Mouse (Mus musculus) forebrain, embryonic 16.5 days (tissue): ENCODE results near the gene Ip6k1. TPM values are rescaled to one million over a fixed set of nuclear protein-coding genes. Genes with fewer than 3 reads are reported as not detected.
"Not testable (repeated sequence)": the region's sequence is repeated elsewhere in the genome, so short reads cannot be mapped to it uniquely, and the experiment has no call there.

ENCODE experiments used
- ATAC-seq: fragments of 200-750 bp; cut with Nextera tagmentation; 2 replicates; pipeline ENCODE4 v1.8.0; 2017; ENCODE audit warnings: mild to moderate bottlenecking, moderate library complexity
- H3K27ac ChIP-seq: fragments of 300-500 bp; sonication (generic); 2 replicates; pipeline ENCODE4 v1.5.1; 2014; ENCODE audit warnings: low read length, control low read depth
- H3K27me3 ChIP-seq: fragments of 300-500 bp; sonication (generic); replicated peaks from 2 replicates; pipeline ENCODE4 v1.6.1; 2014; ENCODE audit warnings: low read length; ENCODE audit not compliant: control insufficient read depth, insufficient read depth
- H3K36me3 ChIP-seq: fragments of 300-500 bp; sonication (generic); 2 replicates; pipeline ENCODE4 v1.6.1; 2014; ENCODE audit not compliant: control insufficient read depth, insufficient read depth
- H3K4me1 ChIP-seq: fragments of 300-500 bp; sonication (generic); replicated peaks from 2 replicates; pipeline ENCODE4 v1.6.1; 2014; ENCODE audit warnings: low read length; ENCODE audit not compliant: control insufficient read depth, insufficient read depth
- H3K4me2 ChIP-seq: fragments of 300-500 bp; sonication (generic); 2 replicates; pipeline ENCODE4 v1.6.1; 2014; ENCODE audit warnings: mild to moderate bottlenecking, low read length, control low read depth
- H3K4me3 ChIP-seq: fragments of 300-500 bp; sonication (generic); replicated peaks from 2 replicates; pipeline ENCODE4 v1.5.1; 2014; ENCODE audit warnings: mild to moderate bottlenecking, low read length, control low read depth
- H3K9ac ChIP-seq: fragments of 300-500 bp; sonication (generic); replicated peaks from 2 replicates; pipeline ENCODE4 v1.6.1; 2014; ENCODE audit warnings: low read depth, low read length, control low read depth
- H3K9me3 ChIP-seq: fragments of 300-500 bp; sonication (generic); 2 replicates; pipeline ENCODE4 v1.6.1; 2016; ENCODE audit warnings: low read length; ENCODE audit not compliant: control insufficient read depth
- WGBS: fragments of 180-500 bp; shearing (Covaris S2); extraction: QIAGEN DNeasy Blood & Tissue Kit; methylation state at CpG from one replicate; pipeline ENCODE4 v1.1.7; 2014; 5-methylcytosine and 5-hydroxymethylcytosine counted together
- polyA plus RNA-seq: library from polyadenylated mRNA; unstranded; fragments of >200 nt; fragmentation: Nextera tagmentation; extraction: Ambion mirVana; gene quantifications from 2 replicates; pipeline ENCODE4 v1.2.1, GENCODE M21; 2015

Ip6k1 gene
- polyA plus RNA-seq, 1 experiment from 2014 or later: 116 TPM

DNA sequence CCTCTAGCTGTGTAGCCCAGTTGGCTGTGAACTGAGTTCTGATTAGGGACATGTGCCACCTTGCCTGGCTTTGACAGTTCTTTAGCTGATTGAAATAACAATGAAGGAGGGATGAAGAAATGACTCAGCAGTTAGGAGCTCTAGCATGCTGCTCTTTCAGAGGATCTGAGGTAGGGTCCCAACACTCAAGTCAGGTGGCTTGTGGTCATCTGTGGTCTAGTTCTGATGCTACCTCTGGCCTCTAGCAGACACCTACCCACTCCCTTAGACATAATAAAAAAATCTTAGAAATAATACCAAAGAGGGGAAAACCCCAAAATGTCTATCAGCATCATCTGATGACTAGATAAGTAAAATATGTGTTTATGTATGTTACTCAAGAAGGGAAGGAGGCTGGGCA, 8.1 kb downstream of the Ip6k1 start:
- H3K27ac ChIP-seq: no peak overlapping the region

DNA sequence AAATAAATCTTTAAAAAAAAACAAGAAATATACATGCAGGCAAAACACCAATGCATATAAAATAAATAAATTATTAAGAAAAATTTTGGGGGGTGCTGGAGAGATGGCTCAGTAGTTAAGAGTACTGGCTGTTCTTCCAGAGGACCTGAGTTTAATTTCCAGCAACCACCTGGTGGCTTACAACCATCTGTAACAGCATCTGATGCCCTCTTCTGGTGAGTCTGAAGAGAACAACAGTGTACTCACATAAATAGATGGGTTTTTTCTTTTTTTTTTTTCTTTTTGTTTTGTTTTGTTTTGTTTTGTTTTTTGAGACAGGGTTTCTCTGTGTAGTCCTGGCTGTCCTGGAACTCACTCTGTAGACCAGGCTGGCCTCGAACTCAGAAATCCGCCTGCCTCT, 11.3 kb downstream of the Ip6k1 start:
- H3K27me3 ChIP-seq, H3K27ac ChIP-seq, H3K4me3 ChIP-seq, H3K4me2 ChIP-seq, H3K9ac ChIP-seq, H3K4me1 ChIP-seq, H3K36me3 ChIP-seq, ATAC-seq, H3K9me3 ChIP-seq: not testable (repeated sequence)
- 96% methylated on average over 2 of the region's 2 CpGs for WGBS

More for the DNA sequence above, 8.1 kb downstream of the Ip6k1 start:
- no peaks in the 10 kb centered on the region for H3K9me3 ChIP-seq
- no peaks in the 10 kb centered on the region; the same call in 1 of the 2 replicates for H3K36me3 ChIP-seq
- H3K9ac ChIP-seq: no peak overlapping the region
- ATAC-seq: no peak
- no peak overlapping the region for H3K4me3 ChIP-seq
- H3K27me3 ChIP-seq: no peaks in the 10 kb centered on the region
- H3K4me1 ChIP-seq: peaks cover 3% of the 10 kb centered on the region; the same call in 1 of the 2 replicates
- H3K4me2 ChIP-seq: no peak overlapping the region

GRCm38 (mm10) chr9:108017127-108017526, 14.8 kb downstream of the Ip6k1 start:
- no peaks in the 10 kb centered on the region for H3K4me1 ChIP-seq
- H3K4me3 ChIP-seq: no peak overlapping the region
- H3K4me2 ChIP-seq: no peak overlapping the region
- H3K27ac ChIP-seq: no peak overlapping the region
- no peaks in the 10 kb centered on the region; the same call in 1 of the 2 replicates for H3K36me3 ChIP-seq
- no peaks in the 10 kb centered on the region for H3K27me3 ChIP-seq
- ATAC-seq: no peak
- H3K9ac ChIP-seq: no peak overlapping the region
- 65% methylated on average over 3 of the region's 3 CpGs for WGBS
- H3K9me3 ChIP-seq: no peaks in the 10 kb centered on the region

- no peaks in the 10 kb centered on the region for H3K9me3 ChIP-seq
- no peak overlapping the region for H3K9ac ChIP-seq
- H3K4me2 ChIP-seq: no peak overlapping the region
- H3K36me3 ChIP-seq: peaks cover 3% of the 10 kb centered on the region; the same call in 1 of the 2 replicates
- H3K27ac ChIP-seq: no peak overlapping the region
- no peak overlapping the region for H3K4me3 ChIP-seq
- 95% methylated on average over 1 of the region's 1 CpGs for WGBS
- no peaks in the 10 kb centered on the region for H3K4me1 ChIP-seq
- H3K27me3 ChIP-seq: no peaks in the 10 kb centered on the region
- no peak for ATAC-seq
These were observed 18.4 kb downstream of the Ip6k1 start for GRCm38 (mm10) chr9:108020741-108021140.

GRCm38 (mm10) chr9:108023216-108023615, 20.9 kb downstream of the Ip6k1 start:
- H3K9ac ChIP-seq: no peak overlapping the region
- no peak overlapping the region for H3K27ac ChIP-seq
- H3K4me1 ChIP-seq: no peaks in the 10 kb centered on the region
- H3K4me2 ChIP-seq: no peak overlapping the region
- no peak overlapping the region for H3K4me3 ChIP-seq
- peaks cover 14% of the 10 kb centered on the region for H3K36me3 ChIP-seq
- no peaks in the 10 kb centered on the region for H3K27me3 ChIP-seq
- WGBS: 84% methylated on average over 3 of the region's 3 CpGs
- H3K9me3 ChIP-seq: no peaks in the 10 kb centered on the region
- ATAC-seq: no peak

DNA sequence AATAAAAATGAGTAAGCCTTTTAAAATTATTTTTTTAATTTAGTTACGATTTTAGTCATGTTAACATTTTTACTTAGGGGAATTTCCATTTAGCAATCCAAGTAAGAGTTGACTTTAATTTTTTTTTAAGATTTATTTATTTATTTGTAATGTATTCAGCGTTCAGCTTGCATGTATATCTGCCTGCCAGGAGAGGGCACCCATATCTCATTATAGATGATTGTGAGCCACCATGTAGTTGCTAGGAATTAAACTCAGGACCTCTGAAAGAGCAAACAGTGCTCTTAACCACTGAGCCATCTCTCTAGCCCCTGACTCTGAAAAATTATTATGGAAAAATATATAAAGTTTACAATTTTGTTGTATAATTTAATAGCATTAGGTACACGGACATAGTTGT, 24.3 kb downstream of the Ip6k1 start:
- 91% methylated on average over 3 of the region's 3 CpGs for WGBS
- no peaks in the 10 kb centered on the region for H3K9me3 ChIP-seq
- H3K36me3 ChIP-seq: peaks cover 14% of the 10 kb centered on the region
- H3K9ac ChIP-seq: no peak overlapping the region
- H3K4me1 ChIP-seq: no peaks in the 10 kb centered on the region
- no peak overlapping the region for H3K4me3 ChIP-seq
- no peak for ATAC-seq
- H3K27ac ChIP-seq: no peak overlapping the region
- no peak overlapping the region for H3K4me2 ChIP-seq
- no peaks in the 10 kb centered on the region for H3K27me3 ChIP-seq

DNA sequence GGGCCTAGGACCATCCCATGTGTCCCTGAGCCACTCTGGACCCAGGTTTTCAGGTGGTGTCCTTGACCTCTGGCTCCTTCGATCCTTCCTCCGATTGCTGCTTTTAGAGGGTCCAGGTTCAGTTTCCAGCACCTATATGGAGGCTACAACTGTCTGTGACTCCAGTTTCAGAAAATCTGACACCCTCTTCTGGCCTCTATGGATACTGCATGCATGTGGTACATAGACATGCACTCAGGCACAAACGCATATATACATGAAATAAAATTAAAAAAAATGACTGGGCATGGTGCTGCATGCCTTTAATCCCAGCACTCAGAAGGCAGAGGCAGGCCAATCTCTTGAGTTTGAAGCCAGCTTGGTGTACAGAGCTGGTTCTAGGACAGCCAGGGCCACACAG, 25.6 kb downstream of the Ip6k1 start:
- H3K4me1 ChIP-seq: no peaks in the 10 kb centered on the region
- H3K9ac ChIP-seq: no peak overlapping the region
- H3K36me3 ChIP-seq: peaks cover 18% of the 10 kb centered on the region
- H3K27me3 ChIP-seq: no peaks in the 10 kb centered on the region
- H3K4me3 ChIP-seq: no peak overlapping the region
- H3K4me2 ChIP-seq: no peak overlapping the region
- H3K27ac ChIP-seq: no peak overlapping the region
- ATAC-seq: no peak
- WGBS: 97% methylated on average over 3 of the region's 3 CpGs
- no peaks in the 10 kb centered on the region for H3K9me3 ChIP-seq

DNA sequence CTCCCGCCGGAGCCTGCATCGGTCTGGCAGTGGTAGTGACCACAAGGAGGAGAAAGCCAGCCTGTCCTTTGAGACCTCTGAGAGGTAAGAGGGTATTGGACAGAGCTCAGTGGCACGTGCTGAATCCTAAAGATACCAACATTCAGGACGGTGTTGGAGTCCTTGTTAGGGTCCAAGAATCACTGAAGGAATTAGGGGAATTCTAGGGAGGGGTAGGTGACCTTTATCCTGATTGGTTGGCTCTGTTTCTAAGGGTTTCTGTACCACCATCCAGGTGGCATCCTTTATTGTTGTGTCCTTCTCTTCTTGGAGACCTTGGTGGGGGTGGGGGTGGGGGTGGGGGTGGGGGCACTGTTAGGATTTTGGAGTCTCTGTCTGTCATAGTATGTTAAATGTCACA, 29.8 kb downstream of the Ip6k1 start:
- Histone ChIP-seq H3K4me2 (no peak overlapping the region), H3K4me3 (no peak overlapping the region), H3K27ac (no peak overlapping the region), H3K27me3 (no peaks in the 10 kb centered on the region), H3K9ac (no peak overlapping the region), H3K4me1 (no peaks in the 10 kb centered on the region), H3K36me3 (peaks cover 12% of the 10 kb centered on the region), H3K9me3 (no peaks in the 10 kb centered on the region)
- WGBS: 93% methylated on average over 5 of the region's 5 CpGs
- ATAC-seq: no peak

GRCm38 (mm10) chr9:108035331-108036156, 33.2 kb downstream of the Ip6k1 start:
- H3K4me1 ChIP-seq: no peaks in the 10 kb centered on the region
- H3K9ac ChIP-seq: no peak overlapping the region
- no peak overlapping the region for H3K4me2 ChIP-seq
- 95% methylated on average over 2 of the region's 2 CpGs for WGBS
- ATAC-seq: no peak
- no peaks in the 10 kb centered on the region for H3K9me3 ChIP-seq
- peaks cover 9% of the 10 kb centered on the region; the same call in 1 of the 2 replicates for H3K36me3 ChIP-seq
- H3K27me3 ChIP-seq: no peaks in the 10 kb centered on the region
- H3K4me3 ChIP-seq: no peak overlapping the region
- H3K27ac ChIP-seq: no peak overlapping the region
